8 mouse cellular contexts compared by ENCODE assay signal in genomic region chr4:109406054-109406485, GRCm38 (mm10). TPM values are rescaled to one million over a fixed set of nuclear protein-coding genes. Genes with fewer than 3 reads are reported as not detected.
DNase-seq lines count a peak whose midpoint lies in the region; ATAC-seq and TF ChIP-seq lines count a peak whose summit lies in the region.

No protein-coding gene starts in this region.

- 6% methylated on average over 3 of the region's 3 CpGs for WGBS in hindbrain, postnatal 0 days

- H3K9me3 ChIP-seq in hindbrain, postnatal 0 days (ENCODE audit: low read length) = no peaks in the 10 kb centered on the region

- ATAC-seq in hindbrain, postnatal 0 days = peak; percentile 76
- peak; percentile 66 for ATAC-seq in megakaryocyte-erythroid progenitor cell, adult 5-6 weeks (replicated peaks; ENCODE audit: low FRiP score, low TSS enrichment, poor library complexity, severe bottlenecking)

- no peaks in the 10 kb centered on the region for H3K36me3 ChIP-seq in hindbrain, postnatal 0 days (ENCODE audit: insufficient read depth, low read length)

- peak overlapping the region; percentile 99 for H3K4me2 ChIP-seq in hindbrain, postnatal 0 days (ENCODE audit: low read depth, low read length)

- intact Hi-C loops in left cerebral cortex, postnatal 4 days (cut with DNase I) = no loop called here

- peaks cover 9% of the 10 kb centered on the region; the same call in 1 of the 2 replicates for H3K4me1 ChIP-seq in hindbrain, postnatal 0 days (ENCODE audit: insufficient read depth, low read length)

- no peak for TF ChIP-seq CTCF in hindbrain, postnatal 0 days (IDR thresholded peaks at IDR 0.05; ENCODE audit: low read depth)

- H3K4me3 ChIP-seq in hindbrain, postnatal 0 days (ENCODE audit: low read length) = peak overlapping the region; percentile 63

- DNase-seq in ovary, adult 18-20 months (ENCODE audit: low spot score) = peak; percentile 64
- no peak for DNase-seq in ovary, postnatal 10 days (ENCODE audit: low spot score)
- DNase-seq in embryo, embryonic 11 days = peak; percentile 60
- peak; percentile 49 for DNase-seq in gastrocnemius, postnatal 10 days
- DNase-seq in hindbrain, postnatal 0 days (ENCODE audit: low spot score) = peak; percentile 69
- DNase-seq in left cerebral cortex, postnatal 4 days = peak; percentile 61
- peak; percentile 72 for DNase-seq in skeletal muscle tissue, adult 2 months (ENCODE audit: low read depth, low spot score)

- H3K27me3 ChIP-seq in hindbrain, postnatal 0 days (ENCODE audit: insufficient read depth, low read length) = no peaks in the 10 kb centered on the region

- H3K9ac ChIP-seq in hindbrain, postnatal 0 days (replicated peaks; ENCODE audit: low read length) = peak overlapping the region; percentile 77; the same call in 1 of the 2 replicates

- peak overlapping the region; percentile 60; the same call in 1 of the 2 replicates for H3K27ac ChIP-seq in hindbrain, postnatal 0 days

RNA-seq across cellular contexts. Expression of gene Ttc39a, which starts 0.4 kb away (rescaled TPM):
- under 1 TPM; 0.66 to 0.81 TPM for total RNA-seq in gastrocnemius, postnatal 10 days (2021)
- 4.0 and 6.8 TPM in 2 replicates for total RNA-seq in hindbrain, postnatal 0 days (2014; rRNA removed)
- 5.3 and 6.4 TPM in 2 replicates for polyA plus RNA-seq in hindbrain, postnatal 0 days (2015; fragmentation: Nextera tagmentation; extraction: Ambion mirVana)
- total RNA-seq in left cerebral cortex, postnatal 4 days (2021) = 1 to 10 TPM; 1.4 to 1.6 TPM
- 3.3 and 5.1 TPM in 2 replicates for total RNA-seq in megakaryocyte-erythroid progenitor cell, adult 5-6 weeks (2014; fragmentation: Nextera tagmentation)
- total RNA-seq in megakaryocyte-erythroid progenitor cell, adult 5-6 weeks (2017) = 2.0 and 2.6 TPM in 2 replicates
